Mouse (Mus musculus) spleen, postnatal 14 days (tissue): ENCODE results near the gene Tns1.

Experiments
- DNase-seq, 2 experiments: peaks; one replicate each; pipeline ENCODE4 v3.0.0; 2021 to 2022; ENCODE audit warnings: low spot score in 2 of 2

Gene Tns1

DNA sequence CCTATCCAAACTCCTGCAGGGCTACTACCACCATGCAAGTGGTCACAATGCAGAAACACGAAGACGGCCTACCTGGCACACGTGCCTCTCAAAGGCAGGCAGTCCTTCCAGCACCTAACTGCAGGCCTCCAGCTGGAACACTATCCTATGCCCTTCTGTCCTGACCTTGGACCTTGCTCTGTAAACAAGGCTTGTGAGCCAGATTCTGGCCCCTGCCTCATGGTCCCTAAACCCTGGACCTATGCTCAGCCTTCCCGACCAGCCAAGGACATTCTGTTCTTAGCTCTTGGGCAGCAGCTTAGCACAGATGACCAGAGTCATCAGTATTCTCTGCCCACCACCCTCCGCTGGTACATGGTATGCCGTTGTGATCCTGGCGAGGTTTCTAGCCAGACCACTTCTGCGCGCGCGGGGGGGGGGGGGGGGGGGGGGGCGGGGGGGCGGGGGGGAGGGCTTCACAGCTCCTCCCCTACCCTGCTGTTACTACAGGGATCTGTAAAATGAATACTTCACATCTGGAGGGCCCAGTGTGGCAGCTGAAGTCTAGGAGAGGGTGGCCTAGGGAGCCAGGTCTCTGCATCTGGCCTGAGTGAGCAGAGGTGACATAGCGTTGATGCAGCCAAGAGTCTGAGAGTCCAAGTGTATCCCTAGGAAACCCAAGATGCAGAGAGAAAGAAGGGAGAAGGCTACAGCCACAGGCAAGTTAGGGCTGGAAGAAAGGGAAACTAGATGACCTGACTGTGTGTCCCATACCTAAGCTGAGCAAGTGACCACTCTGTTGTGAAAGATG, 109.5 kb downstream of the Tns1 start:
- DNase-seq = no peak

DNA sequence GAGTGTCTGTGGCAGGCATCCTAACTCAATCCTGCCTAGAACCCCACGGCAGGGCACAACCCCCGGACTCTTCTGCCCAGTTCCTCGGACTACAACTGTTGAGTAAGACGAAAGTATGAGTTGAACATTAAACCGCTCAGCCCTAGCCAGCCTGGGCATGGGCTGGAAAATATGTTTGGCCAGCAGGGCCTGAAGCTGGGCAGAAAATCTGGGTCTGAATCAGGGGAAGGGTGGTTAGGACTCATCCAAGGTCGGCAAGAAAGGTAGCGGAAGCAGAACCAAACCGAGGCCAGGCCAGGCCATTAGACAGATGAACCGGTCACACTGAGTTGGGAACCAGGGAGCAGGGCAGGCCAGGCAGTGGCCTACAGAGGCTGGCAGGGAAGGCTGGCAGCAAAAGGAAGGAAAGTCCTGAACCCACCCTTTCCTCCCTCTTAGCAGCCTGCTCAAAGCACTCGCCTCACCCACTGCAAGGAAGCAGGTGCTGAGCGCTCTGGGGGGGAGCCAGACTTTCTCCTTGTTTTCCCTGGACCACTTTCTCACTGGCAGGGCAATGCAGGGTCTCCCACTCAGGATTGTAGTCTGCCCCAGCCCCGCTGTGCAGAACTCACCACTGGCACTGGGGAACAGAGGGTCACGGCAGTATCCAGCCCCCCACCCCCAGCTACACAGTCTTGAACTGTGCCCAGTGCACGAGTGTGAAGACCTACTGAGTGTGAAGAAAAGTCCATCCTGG, 110.8 kb downstream of the Tns1 start:
- no peak for DNase-seq

DNA sequence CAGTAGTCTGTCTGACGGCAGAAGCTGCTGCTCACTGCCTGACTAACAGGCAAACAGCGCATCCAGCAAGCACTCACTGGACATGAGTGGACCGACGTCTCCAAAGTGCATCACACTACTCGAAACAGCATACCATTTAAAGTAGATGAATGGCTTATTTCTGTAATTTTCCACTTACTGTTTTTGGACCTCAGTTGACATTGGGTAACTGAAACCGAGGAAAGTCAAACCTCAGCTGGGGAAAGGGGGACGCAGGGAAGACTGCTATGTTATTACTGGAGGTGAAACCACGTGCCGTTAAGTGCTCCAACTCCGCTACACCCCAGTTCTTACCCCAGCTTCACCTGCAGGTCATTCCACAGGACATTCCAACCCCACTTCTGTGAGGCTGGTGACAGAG, 111.5 kb downstream of the Tns1 start:
- DNase-seq = no peak

DNA sequence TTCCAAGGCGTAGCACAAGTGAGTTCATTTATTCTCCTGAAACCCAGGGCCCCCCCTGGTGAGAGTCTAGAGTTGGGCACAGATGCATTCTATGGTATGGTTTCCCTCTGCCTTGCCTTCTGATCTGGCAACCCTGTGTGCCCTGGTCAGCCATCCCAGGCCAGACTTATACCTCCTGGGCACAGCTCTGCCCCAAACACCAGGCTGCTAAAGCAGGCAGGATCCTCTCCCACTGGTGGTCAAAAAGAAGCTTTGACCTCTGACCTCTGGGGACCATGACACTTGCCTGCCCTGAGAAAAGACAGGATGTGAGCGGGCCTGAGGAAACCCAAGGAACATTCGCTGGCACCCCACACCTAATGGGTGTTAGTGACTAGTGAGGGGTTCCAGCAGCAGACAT, 114.8 kb downstream of the Tns1 start:
- no peak for DNase-seq

DNA sequence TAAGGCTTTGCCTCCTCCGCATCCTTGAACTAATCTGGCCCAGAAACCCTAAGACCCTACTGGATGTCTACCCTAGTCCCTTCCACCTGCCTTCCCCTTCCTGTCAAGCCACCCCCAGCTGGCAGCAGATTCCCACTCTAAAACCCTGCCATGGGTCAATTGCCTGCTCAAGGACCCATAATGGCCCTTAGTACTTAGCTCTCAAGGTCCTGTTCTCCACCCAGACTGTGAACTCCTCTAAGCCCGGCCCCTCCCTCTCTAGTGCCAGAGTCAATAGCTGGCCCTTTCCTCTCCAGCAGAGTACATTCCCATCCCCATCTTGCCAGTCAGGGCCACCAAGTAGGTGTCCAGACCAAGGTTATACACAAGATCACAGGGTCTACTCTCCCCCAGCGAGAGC, 115.3 kb downstream of the Tns1 start:
- no peak for DNase-seq

DNA sequence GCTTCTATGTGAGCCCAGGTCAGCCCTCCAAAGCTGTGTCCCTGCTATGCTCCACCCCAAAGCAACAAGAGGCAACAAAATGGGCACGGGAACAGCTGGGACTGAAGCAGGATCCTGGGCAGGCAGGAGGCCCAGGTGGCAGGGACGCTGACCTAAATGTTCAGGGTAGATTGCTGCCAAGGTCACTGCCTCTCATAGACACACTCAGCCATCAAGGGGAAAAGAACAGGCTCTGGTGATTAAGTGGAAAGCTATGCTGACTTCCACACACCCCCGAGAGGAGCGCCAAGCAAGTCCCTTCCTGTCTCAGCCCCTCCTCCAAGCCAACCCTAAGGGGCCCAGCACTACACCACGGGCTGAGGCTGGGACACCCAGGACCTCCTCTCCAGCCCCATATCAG, 115.8 kb downstream of the Tns1 start:
- DNase-seq = no peak

DNA sequence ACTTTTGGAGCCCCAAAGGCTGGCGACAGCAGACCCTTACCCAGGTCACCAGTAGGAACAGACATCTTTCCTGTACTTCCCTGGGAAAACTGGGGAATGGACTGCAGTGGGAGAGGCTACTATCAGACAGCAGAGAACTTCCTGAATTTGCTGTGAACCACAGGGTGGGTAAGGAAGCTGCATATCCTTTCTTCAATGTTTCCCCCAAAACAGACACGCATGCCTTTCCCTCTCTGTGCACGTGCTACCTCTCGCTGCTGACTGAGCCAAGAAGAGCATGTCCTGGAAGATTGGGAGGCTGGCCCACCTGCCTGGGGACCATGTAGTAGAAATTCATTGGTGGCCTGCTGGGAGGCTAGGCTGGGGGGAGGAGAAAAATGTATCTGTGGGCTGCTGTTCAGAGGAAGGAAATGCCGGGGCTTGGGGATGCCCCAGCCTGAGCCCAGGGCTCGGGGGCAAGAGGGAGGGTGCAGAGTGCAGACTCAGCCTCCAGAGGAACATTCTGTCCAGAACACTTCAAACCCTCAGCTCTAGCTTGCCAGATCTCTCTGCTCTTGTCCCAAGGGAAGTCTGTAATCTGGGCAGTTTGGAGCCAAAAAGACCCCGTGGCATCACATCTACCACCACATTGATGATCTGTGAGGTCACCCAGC, 116.7 kb downstream of the Tns1 start:
- no peak for DNase-seq

DNA sequence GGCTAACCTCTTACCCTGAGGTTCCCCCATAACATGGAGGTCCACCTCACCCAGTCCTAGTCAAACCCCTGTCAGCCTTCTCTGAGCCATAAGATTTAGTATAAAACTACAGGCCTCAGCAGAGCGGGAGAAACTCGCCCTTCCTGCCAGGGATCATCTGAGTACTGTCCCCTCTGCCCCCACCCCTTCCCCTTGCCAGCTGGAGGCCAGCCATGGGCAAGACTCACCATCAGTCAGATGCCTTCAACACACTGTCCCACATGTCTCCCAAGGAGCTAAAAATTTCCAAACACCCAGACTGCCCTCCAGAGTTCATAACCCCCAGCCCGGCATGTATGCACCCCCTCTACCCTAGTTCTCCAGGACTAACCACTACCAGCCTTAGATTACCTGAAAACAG, 119.2 kb downstream of the Tns1 start:
- no peak for DNase-seq

DNA sequence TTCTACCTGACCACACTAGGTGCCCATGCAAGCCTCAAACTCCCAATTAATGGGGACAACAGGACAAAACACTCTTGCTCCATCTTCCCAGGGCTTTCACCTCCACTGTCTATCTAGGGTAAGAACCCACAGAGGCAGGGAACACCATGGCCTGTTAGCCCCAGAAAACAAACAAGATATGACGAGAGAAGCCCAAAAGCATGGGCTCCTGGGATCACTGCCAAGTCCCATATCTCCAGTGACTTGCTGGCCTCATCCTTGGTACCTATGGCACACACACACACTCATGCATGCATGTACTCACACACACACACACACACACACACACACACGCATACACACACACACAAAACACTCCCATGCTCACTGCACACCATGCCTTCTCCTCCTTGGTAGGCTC, 120.5 kb downstream of the Tns1 start:
- DNase-seq = no peak

DNA sequence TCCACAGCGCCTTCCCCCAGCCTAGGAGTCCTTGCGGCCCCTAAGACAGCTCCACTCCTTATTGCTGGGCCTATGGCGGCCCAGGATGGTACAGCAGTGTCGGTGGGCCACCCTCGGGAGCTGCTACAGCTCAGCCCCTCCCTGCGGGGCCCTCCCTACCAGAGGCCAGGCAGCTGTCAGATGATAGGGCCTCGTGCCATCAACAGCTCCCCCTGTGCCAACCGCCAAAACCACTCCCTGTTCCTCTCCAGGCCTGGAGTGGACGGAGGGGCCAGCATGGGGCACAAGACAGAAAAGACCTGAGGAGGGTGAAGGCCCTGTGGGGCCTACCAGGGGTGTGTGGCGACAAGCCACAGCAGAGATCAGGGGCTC, 122.8 kb downstream of the Tns1 start:
- peak; percentile 47 to 50 for DNase-seq

DNA sequence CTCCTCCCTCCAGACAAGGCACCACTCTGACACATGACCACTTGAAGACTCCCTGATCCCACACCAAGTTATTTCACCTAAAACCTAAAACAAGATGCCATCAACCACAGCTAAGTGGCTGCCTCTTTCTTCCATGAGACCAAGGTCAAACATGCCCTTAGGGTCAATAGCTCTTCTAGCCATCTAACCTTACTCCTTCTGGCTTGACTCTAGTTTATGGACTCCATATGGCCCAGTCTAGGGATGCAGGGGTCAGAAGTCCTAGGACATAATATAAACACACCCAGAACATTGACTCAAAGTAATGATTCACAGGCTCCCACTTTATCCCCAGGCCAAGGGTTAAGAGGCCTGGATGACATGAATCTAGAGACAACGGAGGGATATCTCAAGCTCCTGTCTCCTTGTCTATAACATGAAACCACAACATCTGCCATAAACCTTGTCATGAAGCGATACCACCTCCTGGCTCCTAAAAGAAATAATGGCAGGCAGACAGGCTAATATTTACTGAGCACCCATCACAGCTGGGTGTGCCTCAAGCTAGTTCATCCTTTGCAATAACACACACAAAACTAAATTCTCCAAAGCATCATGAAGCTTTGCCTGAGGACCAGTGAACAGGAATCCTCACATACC, 123.3 kb downstream of the Tns1 start:
- DNase-seq = no peak

- DNase-seq = no peak
Observed at GRCm38 (mm10) chr1:74000191-74000651, 124.0 kb downstream of the Tns1 start.

GRCm38 (mm10) chr1:73999533-73999932, 124.7 kb downstream of the Tns1 start:
- DNase-seq = no peak

- no peak for DNase-seq
Observed at GRCm38 (mm10) chr1:73998925-73999375, 125.3 kb downstream of the Tns1 start.

- DNase-seq = no peak
Observed at GRCm38 (mm10) chr1:73998131-73998865, 126.0 kb downstream of the Tns1 start.

GRCm38 (mm10) chr1:73997341-73997740, 126.9 kb downstream of the Tns1 start:
- DNase-seq = no peak

DNA sequence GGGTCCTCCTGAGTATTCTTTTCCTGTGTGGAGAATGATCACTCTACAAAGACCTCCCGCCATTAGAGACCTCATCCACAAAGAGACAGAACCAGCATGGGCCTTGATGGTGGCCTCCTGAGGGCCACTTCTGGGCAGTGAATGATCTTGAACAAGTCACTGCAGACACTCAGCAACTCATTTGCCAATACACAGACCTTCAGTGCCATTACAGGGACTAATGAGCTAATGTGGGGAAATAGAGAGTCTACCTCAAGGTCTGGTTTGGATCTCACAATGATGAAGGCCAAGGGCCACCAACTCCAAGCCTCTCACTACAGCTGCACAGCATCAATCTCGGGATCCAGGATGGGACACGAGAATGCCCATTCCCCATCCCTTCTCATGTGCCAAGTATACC, 127.6 kb downstream of the Tns1 start:
- DNase-seq = no peak

- peak in 1 of 2 experiments; percentile 51 for DNase-seq
Observed at GRCm38 (mm10) chr1:73996209-73996608, 128.0 kb downstream of the Tns1 start.

GRCm38 (mm10) chr1:73995063-73995810, 129.0 kb downstream of the Tns1 start:
- DNase-seq = no peak

GRCm38 (mm10) chr1:73993901-73994426, 130.3 kb downstream of the Tns1 start:
- DNase-seq = no peak
